17 mouse cellular contexts compared by ENCODE assay signal in the genomic region with DNA sequence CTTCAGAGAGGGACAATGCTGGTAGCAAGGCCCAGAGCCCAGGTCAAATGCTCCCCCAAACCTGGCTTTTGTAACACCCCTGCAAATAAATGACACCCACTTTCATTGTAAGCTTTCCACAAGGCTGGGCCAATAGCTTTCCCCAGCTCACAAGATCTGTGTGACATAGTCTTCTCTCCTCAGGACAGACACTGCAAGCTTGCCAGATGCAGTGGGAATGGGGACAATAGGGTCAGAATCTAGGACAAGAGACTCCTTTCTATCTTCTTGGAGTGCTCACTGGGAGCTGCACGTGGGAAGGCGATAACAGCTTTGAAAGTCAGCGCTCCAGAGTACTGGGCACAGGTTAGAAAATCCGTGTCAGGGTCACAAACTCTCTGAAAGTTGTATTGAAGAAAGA. TPM values are rescaled to one million over a fixed set of nuclear protein-coding genes. Genes with fewer than 3 reads are reported as not detected.
"Had no signal": no experiment of that assay in that cellular context is flagged by ENCODE, and none has a peak within 500 bp of the region (broad histone marks: within the 10 kb centered on the region; RNA-seq: fewer than 3 reads in every experiment).

No protein-coding gene starts in this region.

- H3K9me3 ChIP-seq: limb, embryonic 15.5 days; midbrain, embryonic 12.5 days; midbrain, embryonic 15.5 days; neural tube, embryonic 12.5 days; neural tube, embryonic 15.5 days had no signal

- H3K36me3 ChIP-seq: limb, embryonic 12.5 days; limb, embryonic 15.5 days; midbrain, embryonic 12.5 days; midbrain, embryonic 15.5 days; neural tube, embryonic 12.5 days; neural tube, embryonic 15.5 days had no signal

- DNase-seq: kidney, postnatal 25 days; layer of hippocampus, adult 9-11 months; layer of hippocampus, postnatal 36 days; left cerebral cortex, postnatal 4 days; liver, postnatal 0 days; lung, embryonic 14.5 days had no signal

- H3K4me3 ChIP-seq: layer of hippocampus, adult 2 months; left cerebral cortex, adult 2 months; limb, embryonic 12.5 days; limb, embryonic 15.5 days; midbrain, embryonic 12.5 days; midbrain, embryonic 15.5 days; neural tube, embryonic 12.5 days; neural tube, embryonic 15.5 days had no signal

- H3K4me2 ChIP-seq: limb, embryonic 15.5 days; lung, embryonic 14.5 days; midbrain, embryonic 15.5 days; neural tube, embryonic 12.5 days had no signal

- H3K9ac ChIP-seq: limb, embryonic 12.5 days; limb, embryonic 15.5 days; liver, embryonic 14.5 days; lung, embryonic 14.5 days; midbrain, embryonic 12.5 days; midbrain, embryonic 15.5 days; neural tube, embryonic 12.5 days; neural tube, embryonic 15.5 days had no signal

- H3K27ac ChIP-seq: kidney, postnatal 0 days; layer of hippocampus, adult 2 months; left cerebral cortex, adult 2 months; limb, embryonic 12.5 days; limb, embryonic 15.5 days; liver, embryonic 14.5 days; midbrain, embryonic 12.5 days; midbrain, embryonic 15.5 days; neural tube, embryonic 12.5 days; neural tube, embryonic 15.5 days had no signal

- ATAC-seq: liver, postnatal 0 days; lung, postnatal 0 days; midbrain, embryonic 15.5 days had no signal

RNA-seq across cellular contexts. Expression of a gene that starts 1.2 kb away (rescaled TPM):
- total RNA-seq: left cerebral cortex, postnatal 4 days had no signal
- polyA plus RNA-seq: midbrain, embryonic 12.5 days had no signal
